ENCODE assay signal across 11 mouse cellular contexts in the genomic region with DNA sequence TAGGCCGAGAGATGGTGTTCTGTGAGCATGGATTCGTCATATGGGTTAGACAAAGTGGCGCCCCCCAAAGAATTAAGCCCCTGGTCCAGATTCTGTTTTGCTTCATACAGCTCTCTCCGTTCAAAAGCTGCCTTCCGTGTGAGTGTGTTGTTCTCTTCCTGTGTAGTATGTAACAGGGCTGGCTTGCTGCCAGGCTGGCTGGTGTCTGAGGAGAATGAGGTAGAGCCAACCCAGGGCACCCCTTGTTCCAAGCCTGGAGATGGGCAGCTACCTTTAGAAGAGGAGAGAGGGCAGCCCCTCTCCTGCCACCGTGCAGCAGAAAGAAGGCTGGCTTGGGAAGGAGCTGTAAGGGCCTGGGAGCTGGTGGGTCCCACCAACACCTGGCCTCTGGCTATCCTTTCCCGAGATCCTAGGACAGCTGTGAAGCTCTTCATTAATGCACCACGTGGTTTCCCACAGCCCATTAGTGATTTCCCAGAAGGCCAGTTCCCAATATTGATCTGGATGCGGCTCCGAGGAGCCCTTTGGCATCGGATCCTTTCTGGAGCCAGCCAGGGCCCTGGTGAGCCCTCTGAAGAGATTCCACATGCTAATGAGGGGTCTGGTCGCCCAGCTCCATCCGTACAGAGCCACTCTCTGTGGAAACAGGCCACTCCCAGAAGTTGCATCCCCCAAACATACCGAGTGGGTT. TPM values are rescaled to one million over a fixed set of nuclear protein-coding genes. Genes with fewer than 3 reads are reported as not detected.
DNase-seq lines count a peak whose midpoint lies in the region; ATAC-seq and TF ChIP-seq lines count a peak whose summit lies in the region.
"Had no signal": no experiment of that assay in that cellular context is flagged by ENCODE, and none has a peak within 500 bp of the region (broad histone marks: within the 10 kb centered on the region; RNA-seq: fewer than 3 reads in every experiment).

No protein-coding gene starts in this region.

- no peak overlapping the region for H3K4me2 ChIP-seq in kidney, embryonic 15.5 days
- H3K4me2 ChIP-seq in midbrain, embryonic 13.5 days (replicated peaks) = no peak overlapping the region

- H3K9ac ChIP-seq in kidney, embryonic 15.5 days = no peak overlapping the region
- no peak overlapping the region for H3K9ac ChIP-seq in midbrain, embryonic 13.5 days (replicated peaks)

- intact Hi-C loops in gastrocnemius, postnatal 36 days (cut with DNase I) = loop anchor here (2.0 kb wide), 1 partner anchor 13 kb away; no protein-coding TSS in a partner anchor

- H3K4me1 ChIP-seq in cerebellum, adult 2 months (ENCODE audit: control insufficient read depth, insufficient read depth, low read length) = peaks cover 46% of the 10 kb centered on the region
- peaks cover 42% of the 10 kb centered on the region for H3K4me1 ChIP-seq in kidney, embryonic 15.5 days
- peaks cover 49% of the 10 kb centered on the region for H3K4me1 ChIP-seq in brown adipose tissue, adult 24 weeks (ENCODE audit: control insufficient read depth, insufficient read depth, insufficient read length, low read length)
- H3K4me1 ChIP-seq in midbrain, embryonic 13.5 days (replicated peaks) = peaks cover 12% of the 10 kb centered on the region

- H3K4me3 ChIP-seq in cerebellum, adult 2 months (replicated peaks; ENCODE audit: insufficient read depth, low read depth, low read length) = no peak overlapping the region
- no peak overlapping the region for H3K4me3 ChIP-seq in kidney, embryonic 15.5 days (replicated peaks)
- H3K4me3 ChIP-seq in brown adipose tissue, adult 24 weeks (ENCODE audit: insufficient read depth, low read depth, low read length) = no peak overlapping the region
- H3K4me3 ChIP-seq in midbrain, embryonic 13.5 days (replicated peaks) = no peak overlapping the region
- H3K4me3 ChIP-seq: erythroblast, embryonic 14.5 days; heart, embryonic 10.5 days had no signal

- no peak for ATAC-seq in kidney, embryonic 15.5 days (replicated peaks; ENCODE audit: low FRiP score)
- ATAC-seq in midbrain, embryonic 13.5 days = peak; percentile 70

- no peak for TF ChIP-seq POLR2A in cerebellum, adult 2 months (IDR thresholded peaks at IDR 0.05; ENCODE audit: borderline replicate concordance, insufficient read depth, low read length)

- peak in 1 of 2 experiments; percentile 47 for DNase-seq in cerebellum, adult 2 months
- DNase-seq in cerebellum, postnatal 4 days (ENCODE audit: low spot score in 2 of 2) = no peak
- no peak for DNase-seq in kidney, postnatal 14 days
- no peak for DNase-seq in gastrocnemius, postnatal 36 days
- no peak for DNase-seq in left cerebral cortex, adult 11 months (ENCODE audit: low spot score)
- DNase-seq: kidney, adult 11 months had no signal

- TF ChIP-seq CTCF in cerebellum, adult 2 months (IDR thresholded peaks at IDR 0.05; ENCODE audit: borderline replicate concordance, insufficient read depth, low read depth, low read length) = no peak

- H3K27me3 ChIP-seq in cerebellum, adult 2 months (ENCODE audit: control insufficient read depth, insufficient read depth, low read length) = no peaks in the 10 kb centered on the region
- H3K27me3 ChIP-seq in kidney, embryonic 15.5 days = no peaks in the 10 kb centered on the region
- no peaks in the 10 kb centered on the region; the same call in 1 of the 2 replicates for H3K27me3 ChIP-seq in midbrain, embryonic 13.5 days

- H3K9me3 ChIP-seq in kidney, embryonic 15.5 days (replicated peaks) = no peaks in the 10 kb centered on the region
- no peaks in the 10 kb centered on the region for H3K9me3 ChIP-seq in midbrain, embryonic 13.5 days
- H3K9me3 ChIP-seq: heart, embryonic 10.5 days had no signal

- WGBS in cerebellum, adult 2 months = 35% methylated on average over 14 of the region's 14 CpGs
- 54% methylated on average over 14 of the region's 14 CpGs for WGBS in kidney, embryonic 15.5 days
- WGBS in midbrain, embryonic 13.5 days = 59% methylated on average over 14 of the region's 14 CpGs

- H3K27ac ChIP-seq in cerebellum, adult 2 months (ENCODE audit: insufficient read depth, low read length) = 0 out of 2 replicates have a peak overlapping the region, but pooled peaks have one; percentile 31
- H3K27ac ChIP-seq in kidney, embryonic 15.5 days = 0 out of 2 replicates have a peak overlapping the region, but pooled peaks have one; percentile 33
- H3K27ac ChIP-seq in brown adipose tissue, adult 24 weeks (replicated peaks; ENCODE audit: low read depth, low read length) = peak overlapping the region; percentile 46
- peak overlapping the region; percentile 37; the same call in 1 of the 2 replicates for H3K27ac ChIP-seq in midbrain, embryonic 13.5 days
- H3K27ac ChIP-seq: heart, embryonic 10.5 days had no signal

- H3K36me3 ChIP-seq in kidney, embryonic 15.5 days = no peaks in the 10 kb centered on the region
- H3K36me3 ChIP-seq in midbrain, embryonic 13.5 days = no peaks in the 10 kb centered on the region
- H3K36me3 ChIP-seq: heart, embryonic 10.5 days had no signal

RNA-seq across cellular contexts. Expression of a gene that starts 19.5 kb away (rescaled TPM):
- 63.4 and 69.2 TPM in 2 replicates for polyA plus RNA-seq in cerebellum, adult 2 months (2012; rRNA removed)
- polyA plus RNA-seq in kidney, embryonic 15.5 days (2015; fragmentation: Nextera tagmentation; extraction: Ambion mirVana) = 38.6 and 39.0 TPM in 2 replicates
- polyA plus RNA-seq in brown adipose tissue, adult 24 weeks (2012; ENCODE audit: insufficient read depth, insufficient read length, missing spikeins) = 257 and 493 TPM in 2 replicates
- 5.3 and 7.4 TPM in 2 replicates for polyA plus RNA-seq in midbrain, embryonic 13.5 days (2015; fragmentation: Nextera tagmentation; extraction: Ambion mirVana)
- 10 to 100 TPM; 36.6 to 37.6 TPM for total RNA-seq in gastrocnemius, postnatal 36 days (2021)
